Mouse (Mus musculus) monocyte, adult 2 months (primary cell): ENCODE measurements around the gene Pcdh11x.
"Not testable (repeated sequence)": the region's sequence is repeated elsewhere in the genome, so short reads cannot be mapped to it uniquely, and the experiment has no call there.

Experiments
- DNase-seq, 2 experiments: peaks; one replicate each; pipeline ENCODE4 v3.0.0; 2022; ENCODE audit warnings: low spot score in 2 of 2, low read depth in 1 of 2

Pcdh11x gene

GRCm38 (mm10) chrX:120290011-120290899 lies at the start of gene Pcdh11x:
Gene Pcdh11x, plus strand, starts transcription at chrX:120290259.
- DNase-seq: no peak

- DNase-seq: no peak
Observed at GRCm38 (mm10) chrX:120260089-120260488, 30.0 kb upstream of the Pcdh11x start.

GRCm38 (mm10) chrX:120285522-120285921 lies 4.5 kb upstream of the Pcdh11x start:
- no peak for DNase-seq

GRCm38 (mm10) chrX:120287502-120287901 lies 2.6 kb upstream of the Pcdh11x start:
- no peak for DNase-seq

DNA sequence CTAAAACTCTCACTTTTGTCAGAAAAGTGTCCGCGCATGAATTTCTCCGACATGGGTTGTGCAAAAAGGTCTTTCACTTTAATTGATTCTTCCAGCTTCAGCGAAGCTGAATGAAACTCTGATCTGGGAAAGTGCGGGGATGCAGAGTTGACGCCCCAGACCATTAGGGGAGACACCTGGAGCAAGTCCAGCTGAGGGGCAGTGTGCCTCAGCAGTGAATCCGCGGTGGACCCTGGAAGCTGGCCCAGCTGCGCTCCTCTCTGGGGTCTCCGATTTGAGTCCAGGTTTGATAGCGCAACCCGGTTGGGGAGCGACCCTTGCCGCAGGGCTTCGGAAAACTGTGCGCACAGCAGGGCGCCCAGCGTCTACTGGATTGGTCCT lies 831 bp downstream of the Pcdh11x start:
- no peak for DNase-seq

- DNase-seq: no peak
Observed at GRCm38 (mm10) chrX:120291696-120292095, 1.6 kb downstream of the Pcdh11x start.

GRCm38 (mm10) chrX:120292832-120293750 lies 3.0 kb downstream of the Pcdh11x start:
- no peak for DNase-seq

- DNase-seq: no peak
Observed at GRCm38 (mm10) chrX:120301469-120302175, 11.6 kb downstream of the Pcdh11x start.

GRCm38 (mm10) chrX:120312995-120313394 lies 22.9 kb downstream of the Pcdh11x start, which contains the start of gene H2afb3:
Gene H2afb3, minus strand, starts transcription at chrX:120313095.
- not testable (repeated sequence) for DNase-seq

- no peak for DNase-seq
Observed at GRCm38 (mm10) chrX:120466225-120466624, 176.2 kb downstream of the Pcdh11x start.

DNA sequence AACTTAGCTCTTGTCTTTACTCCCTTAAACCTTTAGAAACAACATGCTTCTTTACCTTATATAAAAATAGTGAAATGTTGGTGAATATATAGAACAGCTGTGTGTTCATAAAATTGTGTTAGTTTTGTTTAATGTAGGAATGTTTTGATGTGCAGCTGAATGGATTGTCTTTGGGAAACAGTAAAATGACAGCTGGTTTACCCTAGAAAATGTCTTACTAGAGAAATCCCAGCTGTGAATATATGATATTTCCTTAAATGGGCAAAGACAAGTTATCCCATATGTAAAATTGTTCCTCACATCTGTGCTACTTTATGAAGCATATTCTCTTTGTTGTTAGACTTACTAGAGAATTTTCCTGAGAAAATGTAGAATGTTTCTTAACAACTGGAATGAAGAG lies 196.4 kb downstream of the Pcdh11x start:
- no peak for DNase-seq

GRCm38 (mm10) chrX:120524986-120525385 lies 234.9 kb downstream of the Pcdh11x start:
- no peak for DNase-seq

GRCm38 (mm10) chrX:120599309-120599708 lies 309.2 kb downstream of the Pcdh11x start:
- no peak for DNase-seq

DNA sequence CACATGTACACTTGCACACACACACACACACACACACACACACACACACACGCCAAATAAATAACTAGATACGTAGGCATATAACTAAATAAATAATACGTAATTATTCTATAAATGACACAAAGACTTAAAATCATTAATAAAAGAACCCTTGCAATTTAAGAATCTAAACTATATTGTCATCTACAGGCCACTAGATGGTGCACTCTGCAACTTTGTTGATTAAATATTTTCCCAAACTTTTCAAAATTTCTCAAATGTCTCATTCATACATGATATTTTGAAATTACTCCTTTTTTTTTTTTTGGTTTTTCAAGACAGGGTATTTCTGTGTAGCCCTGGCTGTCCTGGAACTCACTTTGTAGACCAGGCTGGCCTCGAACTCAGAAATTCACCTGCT lies 328.4 kb downstream of the Pcdh11x start:
- no peak for DNase-seq

GRCm38 (mm10) chrX:120670236-120670635 lies 380.2 kb downstream of the Pcdh11x start:
- DNase-seq: not testable (repeated sequence)

- DNase-seq: no peak
Observed at GRCm38 (mm10) chrX:120734144-120734543, 444.1 kb downstream of the Pcdh11x start.

GRCm38 (mm10) chrX:120735792-120736191 lies 445.7 kb downstream of the Pcdh11x start:
- no peak for DNase-seq

- DNase-seq: no peak
Observed at GRCm38 (mm10) chrX:120944556-120944955, 654.5 kb downstream of the Pcdh11x start.
